Mouse (Mus musculus) C2C12 (cell line): ENCODE results near the gene Gm20696.

ENCODE experiments used
- CEBPB ChIP-seq: IDR thresholded peaks from one replicate; pipeline ENCODE4 v1.6.1; 2011; ENCODE audit warnings: low read depth, mild to moderate bottlenecking, control low read depth, moderate library complexity
- CTCF ChIP-seq: IDR thresholded peaks from one replicate; pipeline ENCODE4 v1.5.1; 2011; ENCODE audit not compliant: control insufficient read depth, insufficient read depth, insufficient read length
- MYOD1 ChIP-seq: IDR thresholded peaks from one replicate; pipeline ENCODE4 v1.6.1; 2011; ENCODE audit warnings: low read depth; ENCODE audit not compliant: control insufficient read depth, insufficient read length
- USF1 ChIP-seq: IDR thresholded peaks from one replicate; pipeline ENCODE4 v1.6.1; 2011; ENCODE audit warnings: low read depth, mild to moderate bottlenecking, control low read depth, moderate library complexity

DNA sequence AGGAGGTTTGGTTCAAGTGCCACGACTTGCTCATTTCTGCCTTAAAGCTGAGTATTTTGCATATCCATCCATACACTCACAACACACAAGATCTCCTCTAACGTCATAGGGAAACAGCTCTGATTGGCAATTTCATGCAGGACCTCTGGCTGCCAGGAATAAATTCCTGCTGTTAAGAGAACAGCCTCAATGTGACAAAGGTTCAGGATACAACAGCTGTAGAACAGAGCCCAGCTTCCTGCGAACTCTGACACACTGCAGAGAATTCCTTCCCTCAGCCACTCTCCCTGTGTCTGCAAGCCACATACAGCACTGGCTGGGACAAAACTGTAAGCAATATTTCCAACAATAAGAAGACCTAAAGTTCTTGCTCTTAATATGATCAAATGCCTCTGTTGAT is 351.9 kb downstream of the Gm20696 start:
- TF ChIP-seq CTCF: no peak
- TF ChIP-seq USF1: no peak
- TF ChIP-seq CEBPB: no peak
- no peak for TF ChIP-seq MYOD1
